Mouse (Mus musculus): Measurements from ENCODE around the gene Ppp2r2c. TPM values are rescaled to one million over a fixed set of nuclear protein-coding genes. Genes with fewer than 3 reads are reported as not detected.
A peak's percentile ranks its signal among the peaks of the same experiment; 100 is the strongest.

Ppp2r2c gene
- polyA plus RNA-seq, 1 experiment from 2014 or later: 9.5 TPM

- Histone ChIP-seq H3K27ac (ENCODE audit: low read depth, low read length) (no peak overlapping the region), H3K4me3 (ENCODE audit: low read depth, low read length) (no peak overlapping the region), H3K27me3 (ENCODE audit: control insufficient read depth, insufficient read depth, low read length) (no peaks in the 10 kb centered on the region), H3K4me2 (ENCODE audit: low read depth) (no peak overlapping the region), H3K9me3 (ENCODE audit: control insufficient read depth, low read length) (no peaks in the 10 kb centered on the region), H3K36me3 (ENCODE audit: control insufficient read depth, insufficient read depth, low read length) (no peaks in the 10 kb centered on the region), H3K9ac (ENCODE audit: low read length) (no peak overlapping the region), H3K4me1 (ENCODE audit: control insufficient read depth, insufficient read depth, low read length) (no peaks in the 10 kb centered on the region)
- WGBS: 90% methylated on average over 15 of the region's 15 CpGs
- ATAC-seq (ENCODE audit: insufficient read depth, low FRiP score, low TSS enrichment): no peak
- DNase-seq (ENCODE audit: low spot score): no peak
Measured at GRCm38 (mm10) chr5:36952311-36952710, 84.0 kb downstream of the Ppp2r2c start.

- H3K4me1 ChIP-seq (ENCODE audit: control insufficient read depth, insufficient read depth, low read length): peaks cover 4% of the 10 kb centered on the region; the same call in 1 of the 2 replicates
- no peak overlapping the region for H3K4me2 ChIP-seq (ENCODE audit: low read depth)
- 19% methylated on average over 4 of the region's 4 CpGs for WGBS
- ATAC-seq (ENCODE audit: insufficient read depth, low FRiP score, low TSS enrichment) (no peak), DNase-seq (ENCODE audit: low spot score) (peak; percentile 54)
- H3K4me3 ChIP-seq (ENCODE audit: low read depth, low read length): no peak overlapping the region
- no peak overlapping the region for H3K9ac ChIP-seq (ENCODE audit: low read length)
- no peaks in the 10 kb centered on the region for H3K9me3 ChIP-seq (ENCODE audit: control insufficient read depth, low read length)
- no peak overlapping the region for H3K27ac ChIP-seq (ENCODE audit: low read depth, low read length)
- no peaks in the 10 kb centered on the region for H3K36me3 ChIP-seq (ENCODE audit: control insufficient read depth, insufficient read depth, low read length)
- H3K27me3 ChIP-seq (ENCODE audit: control insufficient read depth, insufficient read depth, low read length): no peaks in the 10 kb centered on the region
Measured at GRCm38 (mm10) chr5:36955366-36955765, 87.1 kb downstream of the Ppp2r2c start.

GRCm38 (mm10) chr5:36958837-36959236, 90.5 kb downstream of the Ppp2r2c start:
- H3K27ac ChIP-seq (ENCODE audit: low read depth, low read length): no peak overlapping the region
- H3K4me3 ChIP-seq (ENCODE audit: low read depth, low read length): no peak overlapping the region
- no peaks in the 10 kb centered on the region for H3K36me3 ChIP-seq (ENCODE audit: control insufficient read depth, insufficient read depth, low read length)
- DNase-seq (ENCODE audit: low spot score) (peak; percentile 70), ATAC-seq (ENCODE audit: insufficient read depth, low FRiP score, low TSS enrichment) (no peak)
- H3K9ac ChIP-seq (ENCODE audit: low read length): no peak overlapping the region
- WGBS: 37% methylated on average over 5 of the region's 5 CpGs
- H3K4me1 ChIP-seq (ENCODE audit: control insufficient read depth, insufficient read depth, low read length): peaks cover 11% of the 10 kb centered on the region; the same call in 1 of the 2 replicates
- H3K9me3 ChIP-seq (ENCODE audit: control insufficient read depth, low read length): no peaks in the 10 kb centered on the region
- H3K27me3 ChIP-seq (ENCODE audit: control insufficient read depth, insufficient read depth, low read length): no peaks in the 10 kb centered on the region
- H3K4me2 ChIP-seq (ENCODE audit: low read depth): no peak overlapping the region

GRCm38 (mm10) chr5:36960501-36960900, 92.2 kb downstream of the Ppp2r2c start:
- ATAC-seq (ENCODE audit: insufficient read depth, low FRiP score, low TSS enrichment): peak; percentile 41; the same call in 1 of the 2 replicates
- no peaks in the 10 kb centered on the region for H3K36me3 ChIP-seq (ENCODE audit: control insufficient read depth, insufficient read depth, low read length)
- H3K9ac ChIP-seq (ENCODE audit: low read length): peak overlapping the region; percentile 10; the same call in 1 of the 2 replicates
- no peak overlapping the region for H3K4me3 ChIP-seq (ENCODE audit: low read depth, low read length)
- no peaks in the 10 kb centered on the region for H3K27me3 ChIP-seq (ENCODE audit: control insufficient read depth, insufficient read depth, low read length)
- peaks cover 11% of the 10 kb centered on the region; the same call in 1 of the 2 replicates for H3K4me1 ChIP-seq (ENCODE audit: control insufficient read depth, insufficient read depth, low read length)
- WGBS: 30% methylated on average over 5 of the region's 5 CpGs
- peak; percentile 38 for DNase-seq (ENCODE audit: low spot score)
- no peaks in the 10 kb centered on the region for H3K9me3 ChIP-seq (ENCODE audit: control insufficient read depth, low read length)
- no peak overlapping the region for H3K27ac ChIP-seq (ENCODE audit: low read depth, low read length)
- H3K4me2 ChIP-seq (ENCODE audit: low read depth): no peak overlapping the region

- H3K4me1 ChIP-seq (ENCODE audit: control insufficient read depth, insufficient read depth, low read length): no peaks in the 10 kb centered on the region
- H3K36me3 ChIP-seq (ENCODE audit: control insufficient read depth, insufficient read depth, low read length): peaks cover 2% of the 10 kb centered on the region; the same call in 1 of the 2 replicates
- WGBS: 88% methylated on average over 8 of the region's 8 CpGs
Measured at GRCm38 (mm10) chr5:36971587-36971986, 103.3 kb downstream of the Ppp2r2c start.

GRCm38 (mm10) chr5:36975336-36975735, 107.0 kb downstream of the Ppp2r2c start:
- Histone ChIP-seq H3K36me3 (ENCODE audit: control insufficient read depth, insufficient read depth, low read length) (no peaks in the 10 kb centered on the region), H3K9me3 (ENCODE audit: control insufficient read depth, low read length) (no peaks in the 10 kb centered on the region), H3K27me3 (ENCODE audit: control insufficient read depth, insufficient read depth, low read length) (no peaks in the 10 kb centered on the region), H3K4me2 (ENCODE audit: low read depth) (no peak overlapping the region), H3K4me1 (ENCODE audit: control insufficient read depth, insufficient read depth, low read length) (no peaks in the 10 kb centered on the region), H3K27ac (ENCODE audit: low read depth, low read length) (no peak overlapping the region), H3K4me3 (ENCODE audit: low read depth, low read length) (no peak overlapping the region), H3K9ac (ENCODE audit: low read length) (no peak overlapping the region)
- ATAC-seq (ENCODE audit: insufficient read depth, low FRiP score, low TSS enrichment) (no peak), DNase-seq (ENCODE audit: low spot score) (no peak)
- 89% methylated on average over 13 of the region's 13 CpGs for WGBS

More at GRCm38 (mm10) chr5:36971587-36971986, 103.3 kb downstream of the Ppp2r2c start:
- H3K4me3 ChIP-seq (ENCODE audit: low read depth, low read length): no peak overlapping the region
- H3K9ac ChIP-seq (ENCODE audit: low read length): no peak overlapping the region
- no peak overlapping the region for H3K4me2 ChIP-seq (ENCODE audit: low read depth)
- H3K27me3 ChIP-seq (ENCODE audit: control insufficient read depth, insufficient read depth, low read length): no peaks in the 10 kb centered on the region
- H3K27ac ChIP-seq (ENCODE audit: low read depth, low read length): no peak overlapping the region
- no peak for ATAC-seq (ENCODE audit: insufficient read depth, low FRiP score, low TSS enrichment)
- H3K9me3 ChIP-seq (ENCODE audit: control insufficient read depth, low read length): no peaks in the 10 kb centered on the region
- DNase-seq (ENCODE audit: low spot score): no peak

GRCm38 (mm10) chr5:36977809-36978208, 109.5 kb downstream of the Ppp2r2c start:
- Histone ChIP-seq H3K4me2 (ENCODE audit: low read depth) (no peak overlapping the region), H3K27me3 (ENCODE audit: control insufficient read depth, insufficient read depth, low read length) (no peaks in the 10 kb centered on the region), H3K9ac (ENCODE audit: low read length) (no peak overlapping the region), H3K36me3 (ENCODE audit: control insufficient read depth, insufficient read depth, low read length) (no peaks in the 10 kb centered on the region), H3K27ac (ENCODE audit: low read depth, low read length) (no peak overlapping the region), H3K4me1 (ENCODE audit: control insufficient read depth, insufficient read depth, low read length) (no peaks in the 10 kb centered on the region), H3K4me3 (ENCODE audit: low read depth, low read length) (no peak overlapping the region), H3K9me3 (ENCODE audit: control insufficient read depth, low read length) (no peaks in the 10 kb centered on the region)
- DNase-seq (ENCODE audit: low spot score) (no peak), ATAC-seq (ENCODE audit: insufficient read depth, low FRiP score, low TSS enrichment) (no peak)
- 81% methylated on average over 9 of the region's 9 CpGs for WGBS

GRCm38 (mm10) chr5:36979001-36979400, 110.7 kb downstream of the Ppp2r2c start:
- WGBS: 81% methylated on average over 8 of the region's 8 CpGs
- Histone ChIP-seq H3K27me3 (ENCODE audit: control insufficient read depth, insufficient read depth, low read length) (no peaks in the 10 kb centered on the region), H3K4me2 (ENCODE audit: low read depth) (no peak overlapping the region), H3K4me3 (ENCODE audit: low read depth, low read length) (no peak overlapping the region), H3K36me3 (ENCODE audit: control insufficient read depth, insufficient read depth, low read length) (no peaks in the 10 kb centered on the region), H3K27ac (ENCODE audit: low read depth, low read length) (no peak overlapping the region), H3K9ac (ENCODE audit: low read length) (no peak overlapping the region), H3K4me1 (ENCODE audit: control insufficient read depth, insufficient read depth, low read length) (no peaks in the 10 kb centered on the region), H3K9me3 (ENCODE audit: control insufficient read depth, low read length) (no peaks in the 10 kb centered on the region)
- ATAC-seq (ENCODE audit: insufficient read depth, low FRiP score, low TSS enrichment) (no peak), DNase-seq (ENCODE audit: low spot score) (no peak)

GRCm38 (mm10) chr5:36979631-36980030, 111.3 kb downstream of the Ppp2r2c start:
- H3K4me2 ChIP-seq (ENCODE audit: low read depth): no peak overlapping the region
- H3K4me3 ChIP-seq (ENCODE audit: low read depth, low read length): no peak overlapping the region
- no peaks in the 10 kb centered on the region for H3K4me1 ChIP-seq (ENCODE audit: control insufficient read depth, insufficient read depth, low read length)
- H3K27ac ChIP-seq (ENCODE audit: low read depth, low read length): no peak overlapping the region
- H3K9ac ChIP-seq (ENCODE audit: low read length): no peak overlapping the region
- H3K9me3 ChIP-seq (ENCODE audit: control insufficient read depth, low read length): no peaks in the 10 kb centered on the region
- DNase-seq (ENCODE audit: low spot score): no peak
- H3K36me3 ChIP-seq (ENCODE audit: control insufficient read depth, insufficient read depth, low read length): no peaks in the 10 kb centered on the region
- no peak for ATAC-seq (ENCODE audit: insufficient read depth, low FRiP score, low TSS enrichment)
- 86% methylated on average over 7 of the region's 7 CpGs for WGBS
- H3K27me3 ChIP-seq (ENCODE audit: control insufficient read depth, insufficient read depth, low read length): no peaks in the 10 kb centered on the region
